51 mouse cellular contexts compared by ENCODE assay signal in genomic region chr11:104144930-104145329, GRCm38 (mm10). TPM values are rescaled to one million over a fixed set of nuclear protein-coding genes. Genes with fewer than 3 reads are reported as not detected.
"Had no signal": no experiment of that assay in that cellular context is flagged by ENCODE, and none has a peak within 500 bp of the region (broad histone marks: within the 10 kb centered on the region; RNA-seq: fewer than 3 reads in every experiment).

No protein-coding gene starts in this region.

- ATAC-seq: hindbrain, embryonic 16.5 days; hindbrain, postnatal 0 days; inflammation-experienced regulatory T-cells, adult 6 months; intestine, embryonic 15.5 days; intestine, embryonic 16.5 days; intestine, postnatal 0 days had no signal

- H3K9ac ChIP-seq: heart, embryonic 12.5 days; heart, embryonic 13.5 days; heart, embryonic 15.5 days; hindbrain, embryonic 12.5 days; hindbrain, embryonic 13.5 days; hindbrain, embryonic 14.5 days; hindbrain, embryonic 15.5 days; intestine, embryonic 15.5 days; kidney, embryonic 15.5 days had no signal

- H3K4me1 ChIP-seq: heart, embryonic 12.5 days; heart, embryonic 13.5 days; heart, embryonic 15.5 days; hindbrain, embryonic 10.5 days; hindbrain, embryonic 13.5 days; hindbrain, embryonic 15.5 days; intestine, embryonic 15.5 days had no signal

- H3K9me3 ChIP-seq: heart, embryonic 12.5 days; heart, embryonic 13.5 days; heart, embryonic 15.5 days; hindbrain, embryonic 10.5 days; hindbrain, embryonic 15.5 days; intestine, embryonic 15.5 days; kidney, embryonic 15.5 days had no signal

- DNase-seq: heart, postnatal 10 days; heart, postnatal 14 days; heart, postnatal 36 days; heart, postnatal 4 days; kidney, adult 11 months; kidney, adult 18-20 months; kidney, adult 2 months; kidney, adult 8-10 months; kidney, adult 9 months; kidney, postnatal 10 days; kidney, postnatal 14 days; kidney, postnatal 25 days; kidney, postnatal 36 days; kidney, postnatal 4 days; layer of hippocampus, adult 9-11 months; layer of hippocampus, postnatal 36 days had no signal

- H3K36me3 ChIP-seq: heart, embryonic 12.5 days; heart, embryonic 13.5 days; heart, embryonic 15.5 days; hindbrain, embryonic 10.5 days; hindbrain, embryonic 12.5 days; hindbrain, embryonic 13.5 days; hindbrain, embryonic 15.5 days; intestine, embryonic 15.5 days; kidney, embryonic 15.5 days had no signal

- H3K4me3 ChIP-seq: heart, embryonic 12.5 days; heart, embryonic 13.5 days; heart, embryonic 15.5 days; hindbrain, embryonic 10.5 days; hindbrain, embryonic 12.5 days; hindbrain, embryonic 13.5 days; hindbrain, embryonic 15.5 days; intestine, embryonic 15.5 days; kidney, embryonic 15.5 days; layer of hippocampus, adult 2 months; left cerebral cortex, adult 2 months had no signal

- H3K27ac ChIP-seq: heart, embryonic 13.5 days; heart, embryonic 15.5 days; hindbrain, embryonic 10.5 days; hindbrain, embryonic 12.5 days; hindbrain, embryonic 13.5 days; hindbrain, embryonic 14.5 days; hindbrain, embryonic 15.5 days; hindbrain, postnatal 0 days; intestine, embryonic 15.5 days; kidney, embryonic 15.5 days; kidney, postnatal 0 days; layer of hippocampus, adult 2 months; left cerebral cortex, adult 2 months had no signal

- H3K4me2 ChIP-seq: heart, embryonic 12.5 days; heart, embryonic 13.5 days; heart, embryonic 15.5 days; hindbrain, embryonic 12.5 days; hindbrain, embryonic 13.5 days; hindbrain, embryonic 14.5 days; hindbrain, embryonic 15.5 days; intestine, embryonic 15.5 days; kidney, embryonic 15.5 days had no signal

- H3K27me3 ChIP-seq: hindbrain, embryonic 15.5 days; intestine, embryonic 15.5 days; kidney, embryonic 15.5 days had no signal

RNA-seq across cellular contexts. Expression of gene Crhr1, which starts 12.3 kb away (rescaled TPM):
- total RNA-seq: heart, postnatal 10 days; heart, postnatal 14 days; heart, postnatal 25 days; heart, postnatal 36 days; heart, postnatal 4 days; hematopoietic stem cell, adult 5-6 weeks had no signal
- polyA plus RNA-seq: heart, embryonic 12.5 days; heart, embryonic 13.5 days; heart, embryonic 14.5 days; heart, embryonic 15.5 days; heart, embryonic 16.5 days; heart, postnatal 0 days; inflammation-experienced regulatory T-cells, adult 6 months; intestine, postnatal 0 days; kidney, adult 2 months; large intestine, adult 2 months had no signal

RNA-seq across cellular contexts. Expression of gene Sppl2c, which starts 41.2 kb away (rescaled TPM):
- total RNA-seq: heart, postnatal 10 days; heart, postnatal 14 days; heart, postnatal 25 days; heart, postnatal 36 days; heart, postnatal 4 days; hematopoietic stem cell, adult 5-6 weeks; hindbrain, postnatal 0 days; layer of hippocampus, adult 18-20 months; layer of hippocampus, adult 2 months; layer of hippocampus, adult 8-10 months; layer of hippocampus, postnatal 10 days; layer of hippocampus, postnatal 14 days; layer of hippocampus, postnatal 25 days; layer of hippocampus, postnatal 36 days; left cerebral cortex, adult 18-20 months; left cerebral cortex, adult 2 months; left cerebral cortex, adult 8-10 months had no signal
- polyA plus RNA-seq: heart, embryonic 12.5 days; heart, embryonic 13.5 days; heart, embryonic 14.5 days; heart, embryonic 15.5 days; heart, embryonic 16.5 days; heart, postnatal 0 days; hindbrain, embryonic 10.5 days; hindbrain, embryonic 11.5 days; hindbrain, embryonic 12.5 days; hindbrain, embryonic 13.5 days; hindbrain, embryonic 14.5 days; hindbrain, embryonic 15.5 days; hindbrain, embryonic 16.5 days; hindbrain, postnatal 0 days; inflammation-experienced regulatory T-cells, adult 6 months; intestine, embryonic 14.5 days; intestine, embryonic 15.5 days; intestine, embryonic 16.5 days; intestine, postnatal 0 days; kidney, embryonic 14.5 days; kidney, embryonic 15.5 days; kidney, embryonic 16.5 days; kidney, postnatal 0 days had no signal
